Mouse (Mus musculus): Measurements from ENCODE around the gene Sf3b1. TPM values are rescaled to one million over a fixed set of nuclear protein-coding genes. Genes with fewer than 3 reads are reported as not detected.

The Sf3b1 gene
- polyA plus RNA-seq, 1 experiment = 250 TPM

GRCm38 (mm10) chr1:54986248-54986647 is 41.0 kb downstream of the Sf3b1 start:
- Histone ChIP-seq H3K4me1 (ENCODE audit: control insufficient read depth, insufficient read depth, low read length) (peaks cover 15% of the 10 kb centered on the region), H3K27ac (ENCODE audit: insufficient read depth, low read depth, low read length) (0 out of 2 replicates have a peak overlapping the region, but pooled peaks have one; percentile 8), H3K4me3 (ENCODE audit: insufficient read depth, low read length) (no peak overlapping the region)
- TF ChIP-seq POLR2A (IDR thresholded peaks at IDR 0.05; ENCODE audit: borderline replicate concordance, low read depth, low read length) (no peak), CTCF (IDR thresholded peaks at IDR 0.05; ENCODE audit: low read depth, low read length) (no peak)

- H3K4me3 ChIP-seq (ENCODE audit: insufficient read depth, low read length) = no peak overlapping the region
- peaks cover 15% of the 10 kb centered on the region for H3K4me1 ChIP-seq (ENCODE audit: control insufficient read depth, insufficient read depth, low read length)
- no peak overlapping the region for H3K27ac ChIP-seq (ENCODE audit: insufficient read depth, low read depth, low read length)
- TF ChIP-seq POLR2A (IDR thresholded peaks at IDR 0.05; ENCODE audit: borderline replicate concordance, low read depth, low read length) = no peak
- TF ChIP-seq CTCF (IDR thresholded peaks at IDR 0.05; ENCODE audit: low read depth, low read length) = no peak
Measured at GRCm38 (mm10) chr1:54985831-54986230, 41.5 kb downstream of the Sf3b1 start.

- Histone ChIP-seq H3K4me1 (ENCODE audit: control insufficient read depth, insufficient read depth, low read length) (peaks cover 15% of the 10 kb centered on the region), H3K4me3 (ENCODE audit: insufficient read depth, low read length) (no peak overlapping the region), H3K27ac (ENCODE audit: insufficient read depth, low read depth, low read length) (no peak overlapping the region)
- no peak for TF ChIP-seq CTCF (IDR thresholded peaks at IDR 0.05; ENCODE audit: low read depth, low read length)
- TF ChIP-seq POLR2A (IDR thresholded peaks at IDR 0.05; ENCODE audit: borderline replicate concordance, low read depth, low read length) = no peak
Measured at GRCm38 (mm10) chr1:54984154-54984553, 43.1 kb downstream of the Sf3b1 start.

- TF ChIP-seq POLR2A (IDR thresholded peaks at IDR 0.05; ENCODE audit: borderline replicate concordance, low read depth, low read length) = no peak
- peaks cover 15% of the 10 kb centered on the region for H3K4me1 ChIP-seq (ENCODE audit: control insufficient read depth, insufficient read depth, low read length)
- H3K27ac ChIP-seq (ENCODE audit: insufficient read depth, low read depth, low read length) = no peak overlapping the region
- no peak overlapping the region for H3K4me3 ChIP-seq (ENCODE audit: insufficient read depth, low read length)
Measured at GRCm38 (mm10) chr1:54983339-54983738, 43.9 kb downstream of the Sf3b1 start.

GRCm38 (mm10) chr1:54982636-54983035 is 44.6 kb downstream of the Sf3b1 start:
- Histone ChIP-seq H3K4me1 (ENCODE audit: control insufficient read depth, insufficient read depth, low read length) (peaks cover 15% of the 10 kb centered on the region), H3K4me3 (ENCODE audit: insufficient read depth, low read length) (no peak overlapping the region), H3K27ac (ENCODE audit: insufficient read depth, low read depth, low read length) (no peak overlapping the region)
- TF ChIP-seq CTCF (IDR thresholded peaks at IDR 0.05; ENCODE audit: low read depth, low read length) (no peak), POLR2A (IDR thresholded peaks at IDR 0.05; ENCODE audit: borderline replicate concordance, low read depth, low read length) (no peak)

GRCm38 (mm10) chr1:54979226-54979984 is 47.9 kb downstream of the Sf3b1 start:
- Histone ChIP-seq H3K4me1 (ENCODE audit: control insufficient read depth, insufficient read depth, low read length) (peaks cover 12% of the 10 kb centered on the region), H3K27ac (ENCODE audit: insufficient read depth, low read depth, low read length) (no peak overlapping the region), H3K4me3 (ENCODE audit: insufficient read depth, low read length) (no peak overlapping the region)
- TF ChIP-seq CTCF (IDR thresholded peaks at IDR 0.05; ENCODE audit: low read depth, low read length) = no peak

- H3K4me1 ChIP-seq (ENCODE audit: control insufficient read depth, insufficient read depth, low read length) = no peaks in the 10 kb centered on the region
- TF ChIP-seq CTCF (IDR thresholded peaks at IDR 0.05; ENCODE audit: low read depth, low read length) (no peak), POLR2A (IDR thresholded peaks at IDR 0.05; ENCODE audit: borderline replicate concordance, low read depth, low read length) (no peak)
- no peak overlapping the region for H3K4me3 ChIP-seq (ENCODE audit: insufficient read depth, low read length)
- H3K27ac ChIP-seq (ENCODE audit: insufficient read depth, low read depth, low read length) = no peak overlapping the region
Measured at GRCm38 (mm10) chr1:54971687-54972404, 55.4 kb downstream of the Sf3b1 start.

GRCm38 (mm10) chr1:54966858-54967257 is 60.4 kb downstream of the Sf3b1 start:
- Histone ChIP-seq H3K4me1 (ENCODE audit: control insufficient read depth, insufficient read depth, low read length) (no peaks in the 10 kb centered on the region), H3K27ac (ENCODE audit: insufficient read depth, low read depth, low read length) (no peak overlapping the region), H3K4me3 (ENCODE audit: insufficient read depth, low read length) (no peak overlapping the region)

GRCm38 (mm10) chr1:54965159-54965995 is 61.9 kb downstream of the Sf3b1 start:
- H3K4me1 ChIP-seq (ENCODE audit: control insufficient read depth, insufficient read depth, low read length) = no peaks in the 10 kb centered on the region
- TF ChIP-seq POLR2A (IDR thresholded peaks at IDR 0.05; ENCODE audit: borderline replicate concordance, low read depth, low read length) (no peak), CTCF (IDR thresholded peaks at IDR 0.05; ENCODE audit: low read depth, low read length) (no peak)
- H3K4me3 ChIP-seq (ENCODE audit: insufficient read depth, low read length) = no peak overlapping the region
- H3K27ac ChIP-seq (ENCODE audit: insufficient read depth, low read depth, low read length) = no peak overlapping the region

More at GRCm38 (mm10) chr1:54966858-54967257, 60.4 kb downstream of the Sf3b1 start:
- no peak for TF ChIP-seq CTCF (IDR thresholded peaks at IDR 0.05; ENCODE audit: low read depth, low read length)
- TF ChIP-seq POLR2A (IDR thresholded peaks at IDR 0.05; ENCODE audit: borderline replicate concordance, low read depth, low read length) = no peak

Data from bone marrow macrophage, adult 2 months (primary cell).